Mouse (Mus musculus): ENCODE data around the gene Cenpm. TPM values are rescaled to one million over a fixed set of nuclear protein-coding genes. Genes with fewer than 3 reads are reported as not detected.

Cenpm gene
- polyA plus RNA-seq, 1 experiment = 43.2 TPM

GRCm38 (mm10) chr15:82229542-82230045 lies 15.0 kb downstream of the Cenpm start:
- peaks cover 4% of the 10 kb centered on the region for H3K4me1 ChIP-seq (ENCODE audit: control insufficient read depth, insufficient read depth, low read length)
- H3K27me3 ChIP-seq (ENCODE audit: control insufficient read depth, insufficient read depth, low read length, poor library complexity, severe bottlenecking) = no peaks in the 10 kb centered on the region
- H3K27ac ChIP-seq (ENCODE audit: insufficient read depth, low read length) = no peak overlapping the region
- no peak for TF ChIP-seq POLR2A (IDR thresholded peaks at IDR 0.05; ENCODE audit: insufficient read depth, low read length)
- no peak for TF ChIP-seq CTCF (IDR thresholded peaks at IDR 0.05; ENCODE audit: low read depth, low read length)
- TF ChIP-seq EP300 (IDR thresholded peaks at IDR 0.05; ENCODE audit: insufficient read depth, low read depth, low read length) = no peak
- 0 out of 2 replicates have a peak, but pooled peaks cover 3% of the 10 kb centered on the region for H3K36me3 ChIP-seq (ENCODE audit: control insufficient read depth, insufficient read depth, low read length, poor library complexity, severe bottlenecking)
- H3K9ac ChIP-seq (ENCODE audit: low read depth, poor library complexity, severe bottlenecking) = no peak overlapping the region
- no peaks in the 10 kb centered on the region for H3K9me3 ChIP-seq (replicated peaks; ENCODE audit: control insufficient read depth, insufficient read depth, low read length, poor library complexity, severe bottlenecking)
- H3K4me3 ChIP-seq (ENCODE audit: low read depth, low read length) = no peak overlapping the region

GRCm38 (mm10) chr15:82225769-82226168 lies 18.8 kb downstream of the Cenpm start:
- TF ChIP-seq CTCF (IDR thresholded peaks at IDR 0.05; ENCODE audit: low read depth, low read length) (no peak), EP300 (IDR thresholded peaks at IDR 0.05; ENCODE audit: insufficient read depth, low read depth, low read length) (no peak), POLR2A (IDR thresholded peaks at IDR 0.05; ENCODE audit: insufficient read depth, low read length) (no peak)
- H3K27me3 ChIP-seq (ENCODE audit: control insufficient read depth, insufficient read depth, low read length, poor library complexity, severe bottlenecking) = no peaks in the 10 kb centered on the region
- peaks cover 6% of the 10 kb centered on the region for H3K4me1 ChIP-seq (ENCODE audit: control insufficient read depth, insufficient read depth, low read length)

GRCm38 (mm10) chr15:82224602-82225215 lies 19.8 kb downstream of the Cenpm start:
- no peak overlapping the region for H3K4me3 ChIP-seq (ENCODE audit: low read depth, low read length)
- H3K27ac ChIP-seq (ENCODE audit: insufficient read depth, low read length) = no peak overlapping the region

More at GRCm38 (mm10) chr15:82225769-82226168, 18.8 kb downstream of the Cenpm start:
- Histone ChIP-seq H3K36me3 (ENCODE audit: control insufficient read depth, insufficient read depth, low read length, poor library complexity, severe bottlenecking) (no peaks in the 10 kb centered on the region), H3K4me3 (ENCODE audit: low read depth, low read length) (no peak overlapping the region), H3K27ac (ENCODE audit: insufficient read depth, low read length) (no peak overlapping the region), H3K9me3 (replicated peaks; ENCODE audit: control insufficient read depth, insufficient read depth, low read length, poor library complexity, severe bottlenecking) (no peaks in the 10 kb centered on the region), H3K9ac (ENCODE audit: low read depth, poor library complexity, severe bottlenecking) (no peak overlapping the region)

GRCm38 (mm10) chr15:82223657-82224601 lies 20.6 kb downstream of the Cenpm start, which contains the start of gene Tnfrsf13c:
Gene Tnfrsf13c (minus strand): TSS chr15:82224369.
- no peak for TF ChIP-seq POLR2A (IDR thresholded peaks at IDR 0.05; ENCODE audit: insufficient read depth, low read length)
- TF ChIP-seq EP300 (IDR thresholded peaks at IDR 0.05; ENCODE audit: insufficient read depth, low read depth, low read length) = no peak
- no peak for TF ChIP-seq CTCF (IDR thresholded peaks at IDR 0.05; ENCODE audit: low read depth, low read length)
- no peaks in the 10 kb centered on the region for H3K9me3 ChIP-seq (replicated peaks; ENCODE audit: control insufficient read depth, insufficient read depth, low read length, poor library complexity, severe bottlenecking)
- no peaks in the 10 kb centered on the region for H3K36me3 ChIP-seq (ENCODE audit: control insufficient read depth, insufficient read depth, low read length, poor library complexity, severe bottlenecking)
- peaks cover 13% of the 10 kb centered on the region for H3K4me1 ChIP-seq (ENCODE audit: control insufficient read depth, insufficient read depth, low read length)
- H3K4me3 ChIP-seq (ENCODE audit: low read depth, low read length) = peak within 1 kb of the TSS; percentile 58
- H3K27ac ChIP-seq (ENCODE audit: insufficient read depth, low read length) = no peak within 1 kb of the TSS
- H3K9ac ChIP-seq (ENCODE audit: low read depth, poor library complexity, severe bottlenecking) = no peak within 1 kb of the TSS
- H3K27me3 ChIP-seq (ENCODE audit: control insufficient read depth, insufficient read depth, low read length, poor library complexity, severe bottlenecking) = no peaks in the 10 kb centered on the region

More at GRCm38 (mm10) chr15:82224602-82225215, 19.8 kb downstream of the Cenpm start:
- H3K9me3 ChIP-seq (replicated peaks; ENCODE audit: control insufficient read depth, insufficient read depth, low read length, poor library complexity, severe bottlenecking) = no peaks in the 10 kb centered on the region
- H3K4me1 ChIP-seq (ENCODE audit: control insufficient read depth, insufficient read depth, low read length) = peaks cover 10% of the 10 kb centered on the region
- no peaks in the 10 kb centered on the region for H3K36me3 ChIP-seq (ENCODE audit: control insufficient read depth, insufficient read depth, low read length, poor library complexity, severe bottlenecking)
- no peaks in the 10 kb centered on the region for H3K27me3 ChIP-seq (ENCODE audit: control insufficient read depth, insufficient read depth, low read length, poor library complexity, severe bottlenecking)
- TF ChIP-seq CTCF (IDR thresholded peaks at IDR 0.05; ENCODE audit: low read depth, low read length) = no peak
- TF ChIP-seq EP300 (IDR thresholded peaks at IDR 0.05; ENCODE audit: insufficient read depth, low read depth, low read length) = no peak
- TF ChIP-seq POLR2A (IDR thresholded peaks at IDR 0.05; ENCODE audit: insufficient read depth, low read length) = no peak
- H3K9ac ChIP-seq (ENCODE audit: low read depth, poor library complexity, severe bottlenecking) = no peak overlapping the region

- no peaks in the 10 kb centered on the region for H3K9me3 ChIP-seq (replicated peaks; ENCODE audit: control insufficient read depth, insufficient read depth, low read length, poor library complexity, severe bottlenecking)
- H3K4me3 ChIP-seq (ENCODE audit: low read depth, low read length) = no peak overlapping the region
- TF ChIP-seq EP300 (IDR thresholded peaks at IDR 0.05; ENCODE audit: insufficient read depth, low read depth, low read length) = no peak
- TF ChIP-seq CTCF (IDR thresholded peaks at IDR 0.05; ENCODE audit: low read depth, low read length) = no peak
- TF ChIP-seq POLR2A (IDR thresholded peaks at IDR 0.05; ENCODE audit: insufficient read depth, low read length) = no peak
- peaks cover 13% of the 10 kb centered on the region for H3K4me1 ChIP-seq (ENCODE audit: control insufficient read depth, insufficient read depth, low read length)
- no peak overlapping the region for H3K9ac ChIP-seq (ENCODE audit: low read depth, poor library complexity, severe bottlenecking)
- no peaks in the 10 kb centered on the region for H3K27me3 ChIP-seq (ENCODE audit: control insufficient read depth, insufficient read depth, low read length, poor library complexity, severe bottlenecking)
- H3K27ac ChIP-seq (ENCODE audit: insufficient read depth, low read length) = no peak overlapping the region
- H3K36me3 ChIP-seq (ENCODE audit: control insufficient read depth, insufficient read depth, low read length, poor library complexity, severe bottlenecking) = no peaks in the 10 kb centered on the region
Observed at GRCm38 (mm10) chr15:82223251-82223650, 21.3 kb downstream of the Cenpm start.

Data from ES-Bruce4 (cell line).